Mouse (Mus musculus): ENCODE measurements around the gene Cabp5. TPM values are rescaled to one million over a fixed set of nuclear protein-coding genes. Genes with fewer than 3 reads are reported as not detected.
"Not testable (repeated sequence)": the region's sequence is repeated elsewhere in the genome, so short reads cannot be mapped to it uniquely, and the experiment has no call there.

The Cabp5 gene
- not detected in 2 replicates for polyA plus RNA-seq (2015; fragmentation: Nextera tagmentation; extraction: Ambion mirVana)

DNA sequence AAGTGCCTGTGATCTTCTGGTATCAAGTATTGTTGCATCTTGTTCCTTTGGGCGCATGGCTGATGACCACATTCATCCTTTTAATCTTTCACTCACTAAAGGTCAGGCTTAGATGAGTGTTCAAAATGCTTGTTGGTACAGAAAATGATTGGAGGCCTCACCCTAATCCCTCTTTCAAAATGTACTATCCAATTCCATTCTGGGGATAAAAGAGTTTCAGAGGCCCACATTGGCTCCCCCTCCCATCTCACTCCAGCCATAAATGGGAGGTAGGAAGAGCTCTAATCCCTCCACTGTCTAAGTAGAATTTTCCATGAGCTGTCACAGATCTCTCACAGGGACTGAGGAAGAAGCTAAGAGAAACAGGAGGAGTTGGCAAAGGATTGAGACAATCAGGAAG lies at the start of gene Cabp5:
Cabp5 (plus strand) TSS at position 301 of the 400 bp plus-strand sequence.
- H3K4me1 ChIP-seq = no peaks in the 10 kb centered on the region
- no peak within 1 kb of the TSS for H3K4me2 ChIP-seq
- no peak within 1 kb of the TSS for H3K27ac ChIP-seq (replicated peaks)
- ATAC-seq (ENCODE audit: extremely low read depth, insufficient number of reproducible peaks, low FRiP score, low TSS enrichment) = no peak
- 69% methylated on average over 1 of the region's 1 CpGs for WGBS
- H3K36me3 ChIP-seq = no peaks in the 10 kb centered on the region
- H3K9ac ChIP-seq = no peak within 1 kb of the TSS
- no peaks in the 10 kb centered on the region for H3K27me3 ChIP-seq (replicated peaks)
- peaks cover 10% of the 10 kb centered on the region; the same call in 1 of the 2 replicates for H3K9me3 ChIP-seq
- no peak within 1 kb of the TSS for H3K4me3 ChIP-seq

DNA sequence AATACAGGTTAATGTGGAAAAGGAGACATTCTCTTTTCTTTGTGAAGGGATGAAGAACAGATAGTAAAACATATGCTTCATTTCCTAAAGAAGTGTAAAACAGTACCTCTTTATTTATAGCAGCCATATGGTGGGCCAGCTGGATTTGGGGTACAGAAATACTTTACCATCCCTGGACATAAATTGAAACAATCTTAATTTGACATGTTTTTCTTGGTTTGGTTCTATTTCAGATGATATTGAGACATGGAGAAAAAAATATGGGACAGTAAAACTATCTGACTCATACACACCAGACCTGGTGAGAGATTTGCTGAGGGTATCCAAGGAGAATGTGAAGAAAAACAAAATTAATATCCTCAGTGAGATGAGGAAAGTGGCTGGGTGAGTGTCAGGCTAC lies 42.0 kb upstream of the Cabp5 start:
- H3K4me2 ChIP-seq = no peak overlapping the region
- H3K9ac ChIP-seq = no peak overlapping the region
- no peaks in the 10 kb centered on the region for H3K27me3 ChIP-seq (replicated peaks)
- no peak overlapping the region for H3K27ac ChIP-seq (replicated peaks)
- H3K4me3 ChIP-seq = no peak overlapping the region
- ATAC-seq (ENCODE audit: extremely low read depth, insufficient number of reproducible peaks, low FRiP score, low TSS enrichment) = no peak
- H3K36me3 ChIP-seq = peaks cover 61% of the 10 kb centered on the region
- H3K4me1 ChIP-seq = no peaks in the 10 kb centered on the region
- H3K9me3 ChIP-seq = peaks cover 16% of the 10 kb centered on the region; the same call in 1 of the 2 replicates

DNA sequence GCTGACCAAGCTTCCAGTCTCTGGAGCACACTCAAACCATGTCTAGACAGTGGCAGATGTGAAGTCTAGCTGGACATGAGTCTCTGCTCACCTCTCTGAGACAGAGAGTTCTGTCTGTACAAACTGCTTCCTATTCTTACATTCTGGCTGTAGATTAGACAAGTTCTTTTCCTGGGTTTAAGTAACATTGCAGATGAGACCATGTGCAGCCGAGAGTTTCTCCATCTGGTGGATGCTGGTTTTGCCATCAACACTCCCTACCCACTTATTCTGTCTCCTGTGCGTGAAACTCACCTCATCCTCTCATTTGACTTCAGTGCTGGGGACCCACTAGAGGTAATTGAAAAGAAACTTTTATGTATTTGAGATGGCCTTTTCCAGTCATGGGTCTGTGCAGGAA lies 17.3 kb upstream of the Cabp5 start:
- Histone ChIP-seq H3K36me3 (no peaks in the 10 kb centered on the region), H3K27me3 (replicated peaks) (no peaks in the 10 kb centered on the region), H3K9ac (no peak overlapping the region), H3K4me1 (no peaks in the 10 kb centered on the region), H3K4me3 (no peak overlapping the region), H3K27ac (replicated peaks) (no peak overlapping the region), H3K4me2 (no peak overlapping the region), H3K9me3 (no peaks in the 10 kb centered on the region)
- 70% methylated on average over 2 of the region's 2 CpGs for WGBS
- ATAC-seq (ENCODE audit: extremely low read depth, insufficient number of reproducible peaks, low FRiP score, low TSS enrichment) = no peak

DNA sequence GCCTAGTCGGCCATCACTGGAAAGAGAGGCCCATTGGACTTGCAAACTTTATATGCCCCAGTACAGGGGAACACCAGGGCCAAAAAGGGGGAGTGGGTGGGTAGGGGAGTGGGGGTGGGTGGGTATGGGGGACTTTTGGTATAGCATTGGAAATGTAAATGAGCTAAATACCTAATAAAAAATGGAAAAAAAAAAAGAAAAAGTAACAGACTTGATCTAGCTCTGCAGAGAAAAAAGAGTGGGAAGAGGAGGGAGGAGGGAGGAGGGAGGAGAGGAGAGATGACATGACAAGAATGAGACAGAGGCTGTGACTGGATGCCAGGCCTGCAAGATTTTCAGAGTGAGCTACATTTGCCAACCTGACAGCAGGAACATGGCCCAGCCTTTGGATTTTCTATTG lies 52.6 kb downstream of the Cabp5 start, which contains the start of gene Bsph1:
Bsph1 (plus strand) TSS at position 301 of the 400 bp plus-strand sequence.
- peaks cover 11% of the 10 kb centered on the region for H3K9me3 ChIP-seq
- H3K4me2 ChIP-seq; H3K27me3 ChIP-seq (replicated peaks); H3K4me1 ChIP-seq; H3K4me3 ChIP-seq; H3K9ac ChIP-seq; H3K27ac ChIP-seq (replicated peaks); H3K36me3 ChIP-seq; ATAC-seq (ENCODE audit: extremely low read depth, insufficient number of reproducible peaks, low FRiP score, low TSS enrichment): not testable (repeated sequence)
- WGBS = 50% methylated on average over 1 of the region's 1 CpGs

Other genes with a start within 250 kb of the Cabp5 start
- gene Vmn1r88, start 238.6 kb upstream of the Cabp5 start, polyA plus RNA-seq (2015; fragmentation: Nextera tagmentation; extraction: Ambion mirVana) = not detected in 2 replicates
- gene Vmn1r89, start 185.1 kb upstream of the Cabp5 start, polyA plus RNA-seq (2015; fragmentation: Nextera tagmentation; extraction: Ambion mirVana) = not detected in 2 replicates
- gene Lig1, start 120.8 kb upstream of the Cabp5 start, polyA plus RNA-seq (2015; fragmentation: Nextera tagmentation; extraction: Ambion mirVana) = 62.2 and 67.7 TPM in 2 replicates
- 5.9 and 7.1 TPM in 2 replicates for gene Zswim9, start 119.4 kb upstream of the Cabp5 start, polyA plus RNA-seq (2015; fragmentation: Nextera tagmentation; extraction: Ambion mirVana)
- gene Pla2g4c, start 73.5 kb upstream of the Cabp5 start, polyA plus RNA-seq (2015; fragmentation: Nextera tagmentation; extraction: Ambion mirVana) = 0.51 and 0.65 TPM in 2 replicates
- not detected in 2 replicates for gene Bsph1, start 52.7 kb downstream of the Cabp5 start, polyA plus RNA-seq (2015; fragmentation: Nextera tagmentation; extraction: Ambion mirVana)
- gene Bsph2, start 172.9 kb downstream of the Cabp5 start, polyA plus RNA-seq (2015; fragmentation: Nextera tagmentation; extraction: Ambion mirVana) = not detected in 2 replicates
- gene Sult2a5, start 225.8 kb downstream of the Cabp5 start, polyA plus RNA-seq (2015; fragmentation: Nextera tagmentation; extraction: Ambion mirVana) = not detected in 2 replicates

All from heart, embryonic 13.5 days (tissue).